Mouse (Mus musculus): ENCODE results near the gene Zbed4. TPM values are rescaled to one million over a fixed set of nuclear protein-coding genes. Genes with fewer than 3 reads are reported as not detected.
"Not testable (repeated sequence)": the region's sequence is repeated elsewhere in the genome, so short reads cannot be mapped to it uniquely, and the experiment has no call there.

Gene Zbed4
- polyA plus RNA-seq, 1 experiment from 2014 or later = 24.9 TPM

DNA sequence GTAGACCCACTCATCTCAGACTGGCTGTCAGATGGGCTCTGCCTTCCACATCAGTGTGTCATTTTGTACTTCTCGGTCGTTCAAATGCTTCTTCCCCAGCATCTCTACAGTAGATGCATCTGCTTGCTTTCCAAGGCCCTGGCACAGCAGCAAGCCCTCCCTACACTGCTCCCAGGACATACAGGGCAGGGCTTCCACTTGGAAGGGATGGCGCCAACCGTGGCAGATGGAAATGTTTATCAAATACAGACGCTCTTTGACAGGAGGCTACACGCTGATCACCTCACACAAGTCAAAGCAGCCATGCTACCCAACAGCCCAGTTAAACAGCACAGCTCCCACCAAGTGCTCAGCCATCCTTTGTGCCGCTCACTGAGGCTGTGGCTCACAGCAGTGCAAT is 27.1 kb upstream of the Zbed4 start:
- Histone ChIP-seq H3K27ac (no peak overlapping the region), H3K4me3 (no peak overlapping the region), H3K4me1 (no peaks in the 10 kb centered on the region), H3K9me3 (no peaks in the 10 kb centered on the region), H3K27me3 (ENCODE audit: insufficient read depth, poor library complexity, severe bottlenecking) (no peaks in the 10 kb centered on the region), H3K36me3 (peaks cover 84% of the 10 kb centered on the region)
- WGBS = 84% methylated on average over 7 of the region's 7 CpGs
- no peak for DNase-seq (ENCODE audit: low spot score)

- Histone ChIP-seq H3K27me3 (ENCODE audit: insufficient read depth, poor library complexity, severe bottlenecking) (no peaks in the 10 kb centered on the region), H3K27ac (no peak overlapping the region), H3K4me1 (peaks cover 5% of the 10 kb centered on the region; the same call in 1 of the 2 replicates), H3K36me3 (peaks cover 85% of the 10 kb centered on the region), H3K4me3 (no peak overlapping the region), H3K9me3 (no peaks in the 10 kb centered on the region)
- 89% methylated on average over 5 of the region's 5 CpGs for WGBS
- no peak for DNase-seq (ENCODE audit: low spot score)
Observed at GRCm38 (mm10) chr15:88725036-88725435, 26.4 kb upstream of the Zbed4 start.

DNA sequence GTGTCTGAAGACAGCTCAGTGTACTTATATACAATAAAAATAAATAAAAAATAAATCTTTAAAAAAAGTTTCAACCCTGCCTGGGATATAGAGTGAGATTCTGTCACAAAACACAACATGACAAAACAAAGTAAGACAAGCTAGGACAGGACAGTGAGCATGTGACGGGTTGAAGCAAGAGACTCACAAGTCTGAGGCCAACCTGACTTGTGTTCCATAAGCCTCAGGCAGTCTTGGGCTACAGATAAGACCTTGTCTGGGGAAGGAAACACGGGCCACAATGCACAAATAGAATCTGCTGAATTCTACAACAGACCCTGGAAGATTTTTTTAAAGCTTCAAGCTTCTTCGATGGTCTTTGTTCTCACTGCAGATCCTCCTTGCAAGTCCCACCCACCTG is 24.3 kb upstream of the Zbed4 start:
- no peak for DNase-seq (ENCODE audit: low spot score)
- 74% methylated on average over 3 of the region's 3 CpGs for WGBS
- H3K27ac ChIP-seq = no peak overlapping the region
- H3K27me3 ChIP-seq (ENCODE audit: insufficient read depth, poor library complexity, severe bottlenecking) = no peaks in the 10 kb centered on the region
- H3K36me3 ChIP-seq = peaks cover 76% of the 10 kb centered on the region
- H3K4me3 ChIP-seq = no peak overlapping the region
- peaks cover 24% of the 10 kb centered on the region for H3K4me1 ChIP-seq
- no peaks in the 10 kb centered on the region for H3K9me3 ChIP-seq

GRCm38 (mm10) chr15:88730717-88731116 is 20.7 kb upstream of the Zbed4 start:
- 77% methylated on average over 3 of the region's 3 CpGs for WGBS
- H3K27ac ChIP-seq = no peak overlapping the region
- peaks cover 42% of the 10 kb centered on the region for H3K36me3 ChIP-seq
- H3K27me3 ChIP-seq (ENCODE audit: insufficient read depth, poor library complexity, severe bottlenecking) = no peaks in the 10 kb centered on the region
- H3K4me3 ChIP-seq = no peak overlapping the region
- DNase-seq (ENCODE audit: low spot score) = no peak
- peaks cover 37% of the 10 kb centered on the region for H3K4me1 ChIP-seq
- no peaks in the 10 kb centered on the region for H3K9me3 ChIP-seq

DNA sequence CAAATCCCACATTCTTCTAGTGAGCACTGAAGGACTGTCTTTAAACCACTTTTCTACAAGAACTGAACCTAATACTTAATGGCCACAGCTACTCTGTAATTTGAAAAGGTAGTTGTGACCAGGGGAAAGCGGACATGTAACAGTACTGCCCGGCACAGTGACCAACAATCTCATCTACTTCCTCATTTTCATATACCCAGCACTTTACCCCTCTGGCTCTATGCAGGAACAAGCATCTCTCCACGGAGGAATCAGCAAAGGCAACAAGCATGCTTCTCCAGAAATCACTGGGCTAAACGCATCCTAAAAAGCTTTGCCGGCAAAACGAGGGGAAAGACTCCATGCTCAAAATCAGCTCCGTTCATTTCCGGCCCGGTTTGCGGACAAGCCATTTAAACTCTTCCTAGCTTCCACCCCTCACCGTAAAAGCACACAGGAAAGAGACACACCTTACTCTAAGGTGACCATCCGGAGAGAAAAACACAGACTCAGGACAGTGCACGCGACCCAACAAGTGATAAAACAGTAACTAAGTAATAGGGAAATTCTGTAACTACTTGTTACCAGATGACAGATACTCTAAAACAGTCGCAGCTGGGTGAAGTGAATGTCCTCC is 18.9 kb upstream of the Zbed4 start:
- Histone ChIP-seq H3K27me3 (ENCODE audit: insufficient read depth, poor library complexity, severe bottlenecking) (no peaks in the 10 kb centered on the region), H3K4me3 (peak overlapping the region; percentile 99), H3K9me3 (no peaks in the 10 kb centered on the region), H3K27ac (peak overlapping the region; percentile 97; the same call in 1 of the 2 replicates), H3K36me3 (peaks cover 29% of the 10 kb centered on the region), H3K4me1 (peaks cover 37% of the 10 kb centered on the region)
- DNase-seq (ENCODE audit: low spot score) = no peak
- 28% methylated on average over 15 of the region's 15 CpGs for WGBS

DNA sequence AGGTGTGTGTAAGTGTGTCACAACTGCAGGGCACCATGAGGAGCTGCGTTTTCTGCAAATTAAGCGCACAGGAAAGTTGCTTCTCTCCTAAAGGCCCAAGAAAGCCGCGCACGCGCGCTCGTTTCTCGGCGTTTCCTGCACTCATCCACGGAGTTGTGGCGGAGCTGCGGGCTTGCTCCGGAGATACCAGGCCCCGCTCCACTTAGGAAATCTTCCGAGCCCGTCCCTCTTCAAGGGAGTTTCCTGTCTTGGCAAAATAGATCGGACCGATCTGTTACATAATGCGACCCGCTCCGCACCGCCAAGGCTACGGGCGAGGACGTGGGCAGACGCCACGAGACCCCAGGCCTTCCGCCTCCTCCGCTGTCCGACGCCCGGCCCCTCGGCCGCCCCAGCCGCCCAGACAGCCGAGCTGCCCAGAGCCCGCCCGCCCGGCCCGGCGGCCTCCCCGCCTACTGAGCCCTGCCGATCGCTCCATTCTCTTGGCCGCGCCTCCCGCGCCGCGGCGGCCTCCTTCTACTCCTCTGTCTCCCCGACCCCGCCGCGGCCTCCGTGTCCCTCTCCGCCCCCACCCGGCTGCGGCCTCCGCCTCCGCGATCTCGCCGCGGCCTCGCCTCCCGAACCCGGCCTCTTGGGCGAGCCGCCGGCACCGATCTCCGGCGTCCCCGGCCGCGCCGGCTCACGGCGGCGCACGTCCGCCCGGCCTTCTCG is 18.3 kb upstream of the Zbed4 start:
- H3K36me3 ChIP-seq = peaks cover 26% of the 10 kb centered on the region
- WGBS = under 1% methylated on average over 66 of the region's 86 CpGs
- H3K9me3 ChIP-seq = no peaks in the 10 kb centered on the region

GRCm38 (mm10) chr15:88733834-88734571 is 17.5 kb upstream of the Zbed4 start, which contains the start of gene Brd1:
Gene Brd1, minus strand, starts transcription at chr15:88734233.
- Histone ChIP-seq H3K9me3 (no peaks in the 10 kb centered on the region), H3K4me3 (peak within 1 kb of the TSS; percentile 99), H3K4me1 (peaks cover 37% of the 10 kb centered on the region), H3K27me3 (ENCODE audit: insufficient read depth, poor library complexity, severe bottlenecking) (no peaks in the 10 kb centered on the region), H3K27ac (peak within 1 kb of the TSS; percentile 97), H3K36me3 (peaks cover 19% of the 10 kb centered on the region)
- WGBS = 13% methylated on average over 103 of the region's 103 CpGs
- peak; percentile 85 for DNase-seq (ENCODE audit: low spot score)

More for the DNA sequence above, 18.3 kb upstream of the Zbed4 start:
- H3K27ac ChIP-seq = peak overlapping the region; percentile 97
- H3K27me3 ChIP-seq (ENCODE audit: insufficient read depth, poor library complexity, severe bottlenecking) = no peaks in the 10 kb centered on the region
- H3K4me3 ChIP-seq = peak overlapping the region; percentile 99
- peak; percentile 80 for DNase-seq (ENCODE audit: low spot score)
- H3K4me1 ChIP-seq = peaks cover 37% of the 10 kb centered on the region

DNA sequence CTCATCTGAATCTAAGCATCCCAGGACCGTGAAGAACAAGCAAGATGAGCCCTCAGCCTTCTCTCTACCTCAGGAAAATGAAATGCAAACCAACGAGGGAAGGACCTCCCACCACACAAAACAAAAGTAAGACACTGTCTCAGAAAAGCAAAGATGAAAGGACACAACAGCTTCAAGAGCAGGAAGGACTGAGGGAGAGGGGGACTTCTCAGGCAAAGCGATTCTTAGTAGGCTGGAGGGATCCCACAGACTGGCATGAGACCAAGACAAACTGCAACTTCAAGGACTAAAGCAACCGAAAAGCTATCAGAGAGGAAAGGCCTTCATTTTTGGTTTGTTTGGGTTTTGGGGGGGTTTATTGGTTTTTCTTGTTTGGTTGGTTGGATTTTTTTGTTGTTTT is 15.3 kb upstream of the Zbed4 start:
- H3K36me3 ChIP-seq = no peaks in the 10 kb centered on the region; the same call in 1 of the 2 replicates
- peaks cover 24% of the 10 kb centered on the region for H3K4me1 ChIP-seq
- no peak for DNase-seq (ENCODE audit: low spot score)
- H3K4me3 ChIP-seq = no peak overlapping the region
- H3K9me3 ChIP-seq = no peaks in the 10 kb centered on the region
- H3K27ac ChIP-seq = no peak overlapping the region
- 67% methylated on average over 4 of the region's 4 CpGs for WGBS
- H3K27me3 ChIP-seq (ENCODE audit: insufficient read depth, poor library complexity, severe bottlenecking) = no peaks in the 10 kb centered on the region

GRCm38 (mm10) chr15:88738466-88738865 is 13.0 kb upstream of the Zbed4 start:
- Histone ChIP-seq H3K9me3 (no peaks in the 10 kb centered on the region), H3K27ac (no peak overlapping the region), H3K4me1 (peaks cover 5% of the 10 kb centered on the region), H3K36me3 (no peaks in the 10 kb centered on the region), H3K27me3 (ENCODE audit: insufficient read depth, poor library complexity, severe bottlenecking) (no peaks in the 10 kb centered on the region), H3K4me3 (no peak overlapping the region)
- WGBS = 71% methylated on average over 2 of the region's 2 CpGs
- no peak for DNase-seq (ENCODE audit: low spot score)

DNA sequence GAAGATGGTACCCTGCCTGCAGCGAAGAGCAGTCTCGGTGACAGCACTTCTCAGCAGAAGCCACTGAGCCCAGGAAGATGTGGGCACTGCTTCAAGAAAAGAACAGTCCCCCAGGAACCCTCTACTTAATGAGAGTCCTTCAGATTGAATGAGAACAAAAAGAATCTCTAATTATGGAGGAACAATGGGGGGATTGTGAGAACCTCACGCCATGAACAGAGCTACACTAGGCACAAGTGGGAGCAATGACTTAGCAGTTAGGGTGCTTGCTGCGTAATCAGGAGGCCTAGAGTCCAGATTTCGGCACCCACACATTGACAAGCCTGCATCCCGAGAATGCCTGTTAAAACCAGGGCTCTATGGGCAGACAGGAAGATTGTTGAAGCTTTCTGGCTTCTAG is 10.1 kb upstream of the Zbed4 start:
- Histone ChIP-seq H3K4me3 (no peak overlapping the region), H3K36me3 (no peaks in the 10 kb centered on the region), H3K9me3 (no peaks in the 10 kb centered on the region), H3K4me1 (no peaks in the 10 kb centered on the region), H3K27me3 (ENCODE audit: insufficient read depth, poor library complexity, severe bottlenecking) (no peaks in the 10 kb centered on the region), H3K27ac (no peak overlapping the region)
- 75% methylated on average over 6 of the region's 6 CpGs for WGBS
- DNase-seq (ENCODE audit: low spot score) = no peak

DNA sequence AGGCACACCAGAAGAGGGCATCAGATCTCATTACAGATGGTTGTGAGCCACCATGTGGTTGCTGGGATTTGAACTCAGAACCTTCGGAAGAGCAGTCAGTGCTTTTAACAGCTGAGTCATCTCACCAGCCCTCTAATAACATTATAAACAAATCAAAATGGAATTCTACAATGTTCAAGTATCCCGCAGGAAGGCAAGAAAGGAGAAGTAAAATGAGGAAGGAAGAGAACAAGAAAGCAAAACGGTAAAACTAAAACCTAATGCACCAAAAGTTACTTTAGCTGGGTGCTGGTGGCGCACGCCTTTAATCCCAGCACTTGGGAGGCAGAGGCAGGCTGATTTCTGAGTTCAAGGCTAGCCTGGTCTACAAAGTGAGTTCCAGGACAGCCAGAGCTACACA is 8.1 kb upstream of the Zbed4 start:
- H3K27ac ChIP-seq; H3K9me3 ChIP-seq; H3K27me3 ChIP-seq (ENCODE audit: insufficient read depth, poor library complexity, severe bottlenecking); DNase-seq (ENCODE audit: low spot score); H3K36me3 ChIP-seq; H3K4me1 ChIP-seq; H3K4me3 ChIP-seq: not testable (repeated sequence)
- 87% methylated on average over 5 of the region's 5 CpGs for WGBS

DNA sequence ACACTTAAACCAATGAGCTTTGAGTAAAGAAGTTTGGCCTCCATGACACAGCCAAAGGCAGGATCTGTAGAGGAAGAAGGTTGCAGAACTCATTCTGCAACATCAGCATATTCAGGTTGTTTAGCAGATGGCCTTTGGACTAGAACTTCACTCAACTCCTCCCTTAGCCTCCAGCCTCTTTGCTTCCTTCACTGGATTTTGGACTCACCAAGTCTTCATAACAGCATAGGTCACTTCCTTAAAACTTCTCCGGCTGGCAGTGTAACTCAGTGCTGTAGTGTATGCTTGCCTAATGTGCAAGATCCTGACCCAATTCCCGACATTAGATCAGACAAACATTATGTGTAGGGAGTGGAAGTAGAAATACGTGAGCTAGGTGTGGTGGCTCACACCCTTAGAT is 6.1 kb upstream of the Zbed4 start:
- H3K9me3 ChIP-seq = no peaks in the 10 kb centered on the region
- H3K27me3 ChIP-seq (ENCODE audit: insufficient read depth, poor library complexity, severe bottlenecking) = no peaks in the 10 kb centered on the region
- no peak overlapping the region for H3K4me3 ChIP-seq
- DNase-seq (ENCODE audit: low spot score) = no peak
- WGBS = 87% methylated on average over 3 of the region's 3 CpGs
- peaks cover 1% of the 10 kb centered on the region for H3K4me1 ChIP-seq
- H3K36me3 ChIP-seq = no peaks in the 10 kb centered on the region
- H3K27ac ChIP-seq = no peak overlapping the region

DNA sequence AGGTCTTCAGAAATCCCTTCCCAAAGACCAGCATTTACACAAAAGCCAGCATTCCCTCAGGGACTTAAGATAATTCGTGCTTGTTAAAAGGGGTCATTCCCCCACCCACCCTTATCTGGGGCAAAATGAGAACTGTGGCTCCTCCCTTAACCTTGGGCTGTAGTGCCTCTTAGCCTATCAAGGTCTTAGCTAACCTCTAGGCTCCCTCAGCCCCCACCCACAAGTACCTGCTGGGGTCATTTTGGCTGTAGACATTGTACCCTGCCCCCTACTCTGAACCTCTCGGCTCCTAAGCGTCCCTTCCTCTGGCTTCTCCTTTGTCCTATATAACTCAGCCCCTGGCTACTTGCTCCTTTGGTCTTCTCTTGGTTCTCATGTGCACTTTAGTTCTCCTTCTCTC is 5.5 kb upstream of the Zbed4 start:
- no peak for DNase-seq (ENCODE audit: low spot score)
- Histone ChIP-seq H3K36me3 (no peaks in the 10 kb centered on the region), H3K4me3 (no peak overlapping the region), H3K27ac (no peak overlapping the region), H3K9me3 (no peaks in the 10 kb centered on the region), H3K27me3 (ENCODE audit: insufficient read depth, poor library complexity, severe bottlenecking) (no peaks in the 10 kb centered on the region), H3K4me1 (peaks cover 7% of the 10 kb centered on the region)
- 40% methylated on average over 3 of the region's 3 CpGs for WGBS

Measured in heart, embryonic 10.5 days (tissue).